Mouse (Mus musculus): ENCODE measurements at regions not wholly inside any gene's neighbourhood (a gene's known extent, or its start where the extent isn't known, plus 50 kb on each side); places are given as distances from the start of the nearest gene placed in this dataset.
"Not testable (repeated sequence)": the region's sequence is repeated elsewhere in the genome, so short reads cannot be mapped to it uniquely, and the experiment has no call there.

DNA sequence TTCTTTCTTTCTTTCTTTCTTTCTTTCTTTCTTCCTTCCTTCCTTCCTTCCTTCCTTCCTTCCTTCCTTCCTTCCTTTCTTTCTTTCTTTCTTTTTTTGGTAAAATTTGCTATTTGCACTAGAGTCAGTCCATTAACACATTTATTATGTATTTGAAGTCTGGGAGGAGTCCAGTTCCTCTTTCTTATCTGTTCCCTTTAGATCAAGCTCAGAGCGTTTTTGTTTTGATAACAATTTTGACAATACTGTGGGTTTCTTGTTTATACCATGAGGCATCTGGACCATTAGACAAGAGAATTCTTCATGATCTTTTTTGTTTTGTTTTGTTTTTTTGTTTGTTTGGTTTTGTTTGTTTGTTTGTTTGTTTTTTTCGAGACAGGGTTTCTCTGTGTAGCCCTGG, 52.3 kb upstream of the Cttnbp2 start:
- intact Hi-C loops (cut with DNase I); DNase-seq: not testable (repeated sequence)

DNA sequence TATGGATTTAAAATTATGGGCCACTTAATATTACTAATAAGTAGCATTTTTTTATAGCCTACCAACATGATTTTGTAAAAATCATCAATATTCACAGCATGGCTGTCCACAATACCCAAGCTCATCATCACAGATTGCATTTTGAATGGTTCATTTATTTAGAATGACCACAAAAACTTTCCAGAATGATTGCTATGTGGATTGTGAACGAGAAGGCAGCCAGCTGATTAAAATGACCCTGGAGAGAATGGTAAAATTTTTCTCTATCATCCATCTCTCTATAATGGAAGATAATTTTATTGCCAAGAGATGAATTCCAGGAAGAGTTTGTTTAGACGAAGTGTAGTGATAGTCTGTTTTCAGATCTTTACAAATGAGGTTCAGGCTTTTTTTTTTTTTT, 54.6 kb upstream of the Cttnbp2 start:
- no peak for DNase-seq
- intact Hi-C loops (cut with DNase I): no loop called here

DNA sequence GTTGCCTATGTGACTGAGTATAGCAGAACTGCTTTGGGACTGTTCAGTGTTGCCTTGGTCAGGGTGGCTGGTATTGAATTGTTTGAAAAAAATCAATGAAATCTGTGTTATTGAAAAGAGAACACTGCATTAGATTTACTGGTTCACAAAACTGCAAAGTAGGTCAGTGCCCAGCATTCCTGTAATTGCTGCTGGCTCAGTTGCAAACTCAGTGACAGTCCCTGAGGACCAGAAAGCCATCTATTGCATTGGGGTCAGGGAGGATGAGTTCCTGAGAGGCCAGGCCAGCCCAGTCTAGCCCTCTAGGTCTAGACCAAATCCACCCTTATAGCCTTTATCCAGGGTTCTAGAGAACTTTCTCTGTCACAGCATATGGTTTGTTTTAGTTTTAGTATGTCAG, 63.9 kb upstream of the Cttnbp2 start:
- intact Hi-C loops (cut with DNase I): no loop called here
- no peak for DNase-seq

DNA sequence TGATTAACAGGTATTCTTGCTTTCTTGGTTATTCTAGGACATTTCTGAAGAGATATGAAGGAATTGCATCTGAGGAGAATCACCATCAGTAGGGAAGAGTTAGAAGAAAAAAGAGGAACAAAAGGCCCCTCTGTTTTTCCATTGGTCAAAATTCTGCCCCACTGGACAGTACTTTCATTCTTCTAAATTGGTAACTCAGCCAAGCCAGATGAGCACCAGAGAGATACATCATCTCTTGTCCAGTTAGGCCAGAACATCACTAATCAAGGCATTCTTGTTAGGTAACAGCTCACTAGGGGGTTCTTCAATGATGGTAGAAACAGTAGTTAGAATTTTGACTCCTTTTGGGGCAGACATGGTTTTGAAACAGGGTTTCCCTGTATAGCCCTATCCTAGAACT, 74.8 kb upstream of the Cttnbp2 start:
- intact Hi-C loops (cut with DNase I): no loop called here

DNA sequence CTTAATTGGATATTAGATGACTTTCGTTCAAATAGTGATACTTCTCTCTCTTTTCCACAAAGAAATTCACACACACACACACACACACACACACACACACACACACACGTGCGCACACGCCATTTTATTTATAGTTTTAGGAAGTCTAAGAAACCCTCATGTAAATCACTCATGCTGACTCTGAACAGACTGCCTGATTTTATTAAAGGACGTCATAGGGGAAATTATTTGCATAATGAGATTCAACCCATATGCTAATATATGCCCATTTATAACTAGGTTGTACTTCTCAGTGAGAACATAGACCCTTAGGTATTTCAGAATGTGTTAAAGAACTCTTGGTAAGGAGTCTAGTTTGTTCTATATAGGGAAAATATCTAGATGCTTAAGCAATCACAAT, 82.0 kb upstream of the Cttnbp2 start:
- DNase-seq: no peak
- intact Hi-C loops (cut with DNase I): no loop called here

More for the DNA sequence above, 74.8 kb upstream of the Cttnbp2 start:
- DNase-seq: no peak

DNA sequence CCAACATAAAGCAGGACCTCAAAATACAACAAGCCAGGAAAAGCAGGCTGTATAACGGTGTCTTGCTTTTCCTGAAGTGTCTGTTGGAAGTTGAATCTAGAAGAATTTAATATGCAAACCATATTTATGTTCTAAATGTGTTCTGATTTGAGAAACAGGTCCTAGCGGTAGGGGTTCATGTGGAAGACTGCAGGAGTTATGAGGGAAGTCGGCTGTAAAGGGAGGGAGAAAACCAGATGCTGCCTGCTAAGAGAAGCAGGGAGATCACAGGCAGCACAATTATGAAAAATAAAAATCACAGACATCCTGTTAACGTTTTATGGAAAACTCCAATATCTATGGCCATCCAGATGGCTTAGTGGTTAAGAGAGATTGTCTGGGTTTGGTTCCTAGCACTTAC, 85.0 kb upstream of the Cttnbp2 start:
- DNase-seq: no peak
- intact Hi-C loops (cut with DNase I): no loop called here

DNA sequence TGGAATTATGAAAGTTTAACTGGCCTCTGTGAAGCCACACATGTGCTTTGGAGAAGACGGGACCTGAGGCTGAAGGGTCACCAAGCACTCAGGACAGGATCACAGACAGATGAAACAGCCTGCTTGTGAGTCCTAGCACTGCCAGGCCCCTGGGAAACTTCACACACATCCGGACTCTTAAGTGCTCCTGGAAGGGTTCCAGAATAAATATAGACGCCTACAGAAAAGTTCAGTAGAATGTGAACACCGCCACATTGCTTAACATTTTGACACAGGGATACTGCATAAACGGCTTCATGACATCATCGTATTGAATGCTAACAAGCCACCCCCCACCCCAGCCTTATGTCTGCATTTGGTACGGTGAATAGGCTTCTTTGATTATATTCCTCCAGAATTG, 87.3 kb upstream of the Cttnbp2 start:
- intact Hi-C loops (cut with DNase I): no loop called here

DNA sequence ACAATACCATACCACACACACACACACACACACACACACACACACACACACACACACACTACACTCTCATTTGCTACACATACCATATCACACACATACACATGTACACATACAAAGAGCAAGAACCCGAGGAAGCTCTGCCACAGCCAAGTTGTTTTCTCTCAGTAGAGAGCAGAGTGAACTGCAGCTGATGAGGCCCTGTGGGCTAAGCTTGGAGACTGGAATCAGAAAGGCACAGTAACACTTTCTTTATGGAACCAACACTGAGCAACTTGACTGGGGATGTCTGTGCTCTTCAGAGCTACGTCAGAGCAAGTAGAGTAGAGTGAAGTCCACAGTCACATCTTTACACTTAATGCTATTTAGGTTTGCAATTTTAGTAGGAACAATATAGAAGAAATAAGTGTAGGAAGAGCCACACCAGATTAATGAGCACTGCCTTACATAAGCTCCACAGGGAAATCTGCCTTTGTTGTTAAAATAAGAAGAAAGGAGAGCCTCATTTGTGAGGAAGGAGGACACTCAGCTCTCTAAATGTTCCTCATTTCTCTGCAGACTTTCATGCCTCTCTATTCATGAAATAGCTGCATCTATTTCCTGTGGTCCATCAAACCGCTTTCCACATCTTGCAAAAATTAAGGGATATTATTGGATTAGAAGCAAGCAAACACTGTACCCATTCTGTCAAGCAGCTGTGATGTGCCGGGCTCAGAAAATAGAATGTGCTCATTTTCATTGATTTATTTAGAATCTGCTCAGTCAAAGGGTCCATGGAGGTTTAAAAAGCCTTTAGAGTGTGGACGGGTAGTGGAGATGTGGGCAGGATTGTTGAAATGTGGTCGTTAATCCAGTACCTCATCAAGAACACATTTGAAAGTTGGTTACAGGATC, 107.0 kb upstream of the Cttnbp2 start:
- intact Hi-C loops (cut with DNase I): no loop called here
- DNase-seq: no peak

More for the DNA sequence above, 87.3 kb upstream of the Cttnbp2 start:
- peak; percentile 5 to 8 for DNase-seq

DNA sequence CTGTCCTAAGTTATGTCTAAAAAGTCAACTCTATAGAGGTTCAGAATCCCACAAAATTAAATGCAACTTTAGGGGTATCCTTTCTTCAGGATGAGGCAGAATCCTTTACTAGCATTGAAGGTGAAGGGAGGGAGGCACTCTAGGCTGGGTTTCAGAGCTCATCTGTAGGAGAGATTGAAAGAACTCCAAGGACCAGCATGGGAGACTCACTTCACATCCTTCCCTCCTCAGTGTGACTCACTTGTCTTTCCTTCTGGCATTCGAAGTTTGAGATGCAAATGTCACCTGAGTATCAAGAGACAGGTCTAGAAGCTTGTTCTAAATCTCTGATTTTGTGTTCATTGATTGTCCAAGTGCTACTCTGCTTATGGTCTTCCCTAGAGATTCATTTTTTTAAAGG, 113.9 kb upstream of the Cttnbp2 start:
- DNase-seq: no peak
- intact Hi-C loops (cut with DNase I): no loop called here

DNA sequence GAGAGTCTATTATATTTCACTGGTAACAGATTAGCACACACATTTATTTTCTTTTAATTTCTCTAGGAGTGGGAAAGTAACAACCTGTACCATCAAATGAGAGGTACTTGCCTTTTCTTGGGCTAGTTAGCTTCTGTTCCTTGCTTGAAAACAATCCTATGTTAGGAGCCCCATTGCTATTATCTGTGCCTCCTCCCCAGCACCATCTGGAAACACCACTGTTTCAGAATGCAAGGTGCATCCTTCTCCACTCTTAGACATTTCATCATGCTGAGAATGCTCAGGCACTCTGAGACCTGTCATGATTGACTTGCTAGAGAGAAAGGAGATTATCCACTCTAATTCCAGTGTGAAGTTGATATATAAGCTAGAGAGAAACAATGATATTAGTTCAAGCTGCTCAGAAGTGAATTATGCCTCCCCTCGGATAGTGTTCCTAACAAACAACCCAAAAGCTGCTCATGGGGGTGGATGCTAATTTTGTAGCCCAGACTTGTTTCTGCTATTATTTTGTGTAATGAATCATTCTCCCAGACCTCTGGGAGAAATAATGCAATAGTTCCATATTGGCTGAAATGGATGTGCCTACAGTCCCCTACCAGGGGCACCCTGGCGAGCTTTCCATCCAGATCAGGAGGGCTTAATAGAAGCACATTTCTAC, 119.0 kb upstream of the Cttnbp2 start:
- intact Hi-C loops (cut with DNase I): no loop called here
- DNase-seq: no peak

DNA sequence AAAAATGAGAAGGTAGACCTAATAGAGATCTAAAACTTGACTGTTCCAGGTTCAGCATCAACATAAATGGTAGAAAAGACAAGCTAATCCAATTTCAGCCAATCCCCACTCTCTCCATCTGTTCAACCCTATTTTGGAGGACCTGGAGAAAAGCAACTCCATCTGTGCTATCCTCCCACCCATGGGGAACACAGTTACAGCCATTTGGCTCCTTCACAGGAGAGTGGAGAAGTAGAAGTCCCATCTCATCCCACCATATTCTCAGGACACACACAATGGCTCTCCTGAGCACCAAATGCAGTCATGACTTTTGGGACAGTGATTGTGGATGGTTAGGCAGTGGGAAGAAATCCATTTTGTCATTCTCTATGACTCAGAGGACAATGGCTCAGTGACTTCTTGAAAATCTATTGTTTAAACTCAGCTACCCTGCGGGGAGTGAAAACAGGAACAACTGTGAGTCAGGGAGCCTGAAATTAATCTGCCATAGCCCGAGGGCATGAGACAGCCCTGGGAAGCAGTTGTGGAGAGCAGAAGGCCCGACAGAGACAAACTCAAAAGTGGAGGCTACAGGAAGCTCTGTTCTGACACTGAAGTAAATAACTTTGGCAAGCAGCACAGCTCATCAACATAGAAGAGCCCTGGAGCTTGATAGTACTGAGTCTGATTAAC, 125.2 kb upstream of the Cttnbp2 start:
- intact Hi-C loops (cut with DNase I): no loop called here
- no peak for DNase-seq

DNA sequence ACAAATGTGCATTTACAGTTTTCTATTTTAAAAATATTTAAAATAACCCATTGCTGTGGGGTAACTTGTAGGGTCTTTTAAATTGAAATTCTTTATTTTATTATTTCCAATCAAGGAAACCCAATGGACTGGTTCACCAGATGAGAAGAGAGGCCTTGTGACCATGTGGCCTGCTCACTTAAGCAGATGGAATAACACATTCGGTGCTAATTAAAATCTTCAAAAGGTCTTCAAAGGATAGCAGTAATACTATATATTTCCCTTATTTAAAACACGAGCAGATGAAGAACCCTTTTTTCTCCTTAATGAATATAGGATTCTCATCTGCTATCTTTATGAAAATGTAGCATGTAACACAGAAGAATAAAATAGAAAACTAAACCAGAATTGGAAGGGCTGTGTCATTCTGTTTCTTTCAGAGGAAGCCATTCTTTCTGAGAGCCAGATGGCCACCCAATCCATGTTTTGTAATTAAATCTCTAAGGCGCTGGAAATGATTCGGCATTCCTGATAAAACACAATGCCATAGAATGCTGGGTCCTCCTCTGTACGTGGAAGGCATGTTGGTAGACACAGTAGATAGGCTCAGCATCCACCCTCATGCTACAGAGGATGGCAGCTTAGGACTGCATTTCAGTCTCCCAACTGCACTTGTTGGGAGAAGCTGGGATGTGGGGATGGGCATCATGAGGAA, 134.4 kb upstream of the Cttnbp2 start:
- DNase-seq: no peak
- intact Hi-C loops (cut with DNase I): no loop called here

DNA sequence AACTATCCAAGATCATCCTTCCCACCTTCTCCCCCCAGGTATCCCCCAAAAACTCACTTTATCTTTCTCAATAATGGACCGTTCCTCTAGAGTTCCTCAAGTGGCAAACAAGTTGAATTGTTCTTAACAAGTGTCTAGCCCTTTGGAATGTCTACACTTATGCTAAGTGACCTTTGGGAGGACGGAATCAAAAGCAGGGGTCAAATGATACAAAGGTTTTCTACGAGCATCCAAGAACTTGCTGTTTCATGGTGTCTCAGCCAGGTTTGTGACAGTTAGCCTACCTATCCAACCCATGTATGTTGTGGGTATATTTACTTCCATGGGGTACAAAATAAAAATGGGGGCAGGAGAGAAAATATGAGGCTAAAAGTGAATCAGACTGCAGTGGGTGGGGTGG, 136.7 kb upstream of the Cttnbp2 start:
- DNase-seq: no peak
- intact Hi-C loops (cut with DNase I): no loop called here

DNA sequence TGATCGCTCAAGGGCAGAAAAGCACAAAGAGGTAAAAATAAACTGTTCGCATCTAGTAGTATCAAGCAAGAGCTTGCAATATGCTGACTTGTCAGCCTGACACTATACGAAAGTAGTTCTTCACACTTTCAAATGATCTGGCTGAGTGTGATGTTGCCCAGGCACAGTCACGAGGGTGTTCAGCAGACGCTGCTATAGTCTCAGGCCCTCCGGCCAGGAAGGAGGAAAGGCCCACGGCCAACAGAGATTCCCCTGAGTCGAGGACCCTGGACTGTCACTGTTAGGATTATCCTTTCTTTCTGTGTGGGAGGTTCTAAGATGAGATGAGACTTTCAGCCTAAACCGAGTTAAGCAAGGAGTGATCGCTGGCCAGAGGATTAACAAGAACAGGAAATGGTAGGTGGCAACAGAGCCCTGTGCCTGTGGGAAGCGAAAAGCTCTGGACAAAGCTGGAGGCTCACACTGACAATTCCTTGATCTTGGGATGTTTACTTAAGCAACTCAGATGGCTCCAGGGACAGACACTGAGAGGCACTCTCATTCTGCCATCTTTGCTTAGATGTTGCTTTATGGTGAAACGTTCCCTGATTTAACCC, 137.5 kb upstream of the Cttnbp2 start:
- intact Hi-C loops (cut with DNase I): no loop called here
- no peak for DNase-seq

DNA sequence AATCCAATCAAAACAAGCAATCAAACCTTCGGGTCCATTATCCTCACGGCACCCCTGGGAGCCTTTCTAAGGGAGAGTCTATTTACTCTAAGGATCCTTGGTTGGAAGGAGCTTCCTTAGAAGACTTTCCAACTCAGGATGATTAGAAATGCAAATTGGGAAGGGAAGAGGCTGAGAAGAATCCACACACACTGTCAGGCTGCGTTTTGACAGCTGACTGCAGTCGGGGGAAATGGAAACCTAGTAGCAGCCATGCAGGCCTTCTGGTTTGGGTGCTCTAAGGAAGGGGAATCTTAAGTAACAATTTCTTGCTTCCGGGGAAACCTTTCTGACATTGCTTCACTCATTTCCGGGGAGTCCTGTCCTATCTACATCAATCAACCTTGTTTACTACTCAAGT, 139.6 kb upstream of the Cttnbp2 start:
- DNase-seq: no peak
- intact Hi-C loops (cut with DNase I): no loop called here

DNA sequence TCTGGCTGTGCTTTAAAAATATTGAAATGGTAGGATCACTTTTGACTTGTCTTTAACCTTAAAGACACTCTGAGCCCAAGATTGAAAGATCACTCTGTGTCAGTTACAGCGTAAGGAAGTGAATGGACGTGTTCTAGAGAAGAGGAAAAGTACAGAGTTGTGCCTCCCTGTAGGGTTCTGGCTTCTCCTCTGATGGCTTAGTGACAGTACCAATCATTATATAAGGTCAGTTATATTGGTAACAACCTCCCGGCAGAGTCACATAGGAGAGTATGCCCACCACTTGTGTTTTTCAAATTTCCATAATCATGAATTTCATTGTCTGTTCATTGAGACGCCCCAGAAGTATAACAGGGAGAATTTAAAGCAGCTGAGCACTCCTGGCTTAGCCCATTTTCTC, 141.6 kb upstream of the Cttnbp2 start:
- intact Hi-C loops (cut with DNase I): no loop called here
- no peak for DNase-seq

DNA sequence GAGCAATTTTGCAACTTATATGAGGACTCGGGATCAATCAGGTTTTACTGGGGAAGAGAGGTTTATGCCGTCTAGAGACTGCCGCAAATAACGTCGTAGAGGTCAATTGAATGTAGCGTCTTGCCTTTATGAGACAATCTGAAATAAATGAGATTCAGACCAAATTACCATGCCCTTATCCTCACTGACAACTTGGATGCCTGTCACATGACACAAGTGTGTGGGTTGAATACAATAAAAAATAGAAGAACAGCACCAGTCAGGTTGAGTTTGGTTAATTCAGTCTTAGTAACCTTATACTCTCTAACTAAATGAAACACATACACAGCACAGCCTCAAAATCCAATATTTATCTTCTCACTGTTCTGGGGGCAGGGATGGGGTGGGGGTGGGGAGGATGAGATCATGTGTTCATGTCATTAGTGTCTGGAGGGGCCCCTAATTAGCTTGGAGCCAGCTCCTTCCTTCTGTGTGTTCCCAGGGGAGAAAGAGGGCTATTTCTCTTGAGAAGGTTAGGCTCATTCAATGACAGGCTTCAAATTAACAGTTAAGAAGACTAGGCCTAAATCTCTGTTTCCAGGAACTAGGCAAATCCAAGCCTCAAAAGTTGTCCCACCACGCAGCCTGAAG, 142.2 kb upstream of the Cttnbp2 start:
- no peak for DNase-seq
- intact Hi-C loops (cut with DNase I): no loop called here

DNA sequence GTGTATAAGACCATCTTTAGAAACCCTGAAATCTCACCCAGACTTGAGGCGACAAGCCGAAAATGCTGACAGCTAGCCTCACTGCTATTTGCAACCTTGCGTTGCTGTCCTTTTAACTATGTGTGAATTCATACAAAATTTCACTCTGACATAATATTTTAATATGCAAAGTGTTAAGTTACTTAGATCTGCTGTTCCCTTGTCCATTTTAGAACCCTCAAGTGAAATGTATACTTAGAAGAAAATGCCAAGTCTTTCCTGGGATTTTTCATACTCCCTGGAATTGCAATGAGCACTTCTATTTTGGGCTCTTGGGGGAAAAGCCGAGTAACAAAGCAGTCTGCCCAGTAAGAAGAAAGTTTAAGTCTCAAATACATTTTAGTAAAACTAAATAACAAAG, 150.0 kb upstream of the Cttnbp2 start:
- intact Hi-C loops (cut with DNase I): no loop called here
- no peak for DNase-seq

DNA sequence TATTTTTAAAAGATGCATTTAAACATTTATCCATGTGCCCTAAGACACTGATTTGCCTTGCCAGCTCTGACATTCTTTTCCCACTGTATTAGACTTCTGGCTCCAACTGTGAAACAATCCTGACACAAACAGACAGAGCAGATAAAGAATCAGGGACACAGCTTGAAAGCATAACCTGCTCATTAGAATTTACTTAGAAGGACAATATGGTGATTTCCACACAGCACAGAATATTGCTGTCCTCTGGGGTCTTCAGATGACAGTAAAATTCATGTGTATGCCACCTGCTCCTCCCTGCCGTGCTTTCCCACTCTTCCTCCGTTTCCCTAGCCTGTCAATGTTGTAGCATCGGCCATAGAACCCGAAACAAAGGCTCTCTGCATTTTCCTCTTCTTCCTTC, 151.3 kb upstream of the Cttnbp2 start:
- no peak for DNase-seq
- intact Hi-C loops (cut with DNase I): no loop called here

DNA sequence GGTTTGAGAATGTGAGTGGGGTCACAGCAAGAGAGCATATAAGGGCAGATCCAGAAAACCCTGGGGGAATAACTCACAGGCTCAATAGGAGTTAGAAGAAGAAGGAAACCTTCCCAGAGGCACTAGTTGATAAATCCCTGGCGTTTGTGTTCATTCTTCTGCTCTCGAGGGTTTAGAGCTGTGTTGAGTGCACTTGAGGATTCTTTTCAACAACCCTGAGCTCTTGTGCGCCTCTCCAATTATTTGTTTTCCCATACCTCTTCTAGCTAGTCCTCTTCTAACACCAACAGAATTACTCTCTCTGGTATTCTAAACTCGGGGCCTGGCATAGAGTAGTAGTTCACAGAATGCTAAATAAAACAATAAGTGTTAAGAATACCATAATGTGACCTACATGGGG, 151.9 kb upstream of the Cttnbp2 start:
- no peak for DNase-seq
- intact Hi-C loops (cut with DNase I): no loop called here
